Mouse (Mus musculus): ENCODE measurements around the gene Kcnc3.

- TF ChIP-seq GATA1 (IDR thresholded peaks at IDR 0.05; ENCODE audit: low read length), result no peak
- TF ChIP-seq TAL1 (IDR thresholded peaks at IDR 0.05; ENCODE audit: low read length), result no peak
Measured at GRCm38 (mm10) chr7:44641887-44642286, 51.4 kb downstream of the Kcnc3 start.
